Mouse (Mus musculus) heart, postnatal 14 days (tissue): ENCODE measurements at regions not wholly inside any gene's neighbourhood (a gene's known extent, or its start where the extent isn't known, plus 50 kb on each side); places are given as distances from the start of the nearest gene placed in this dataset.
"Not testable (repeated sequence)": the region's sequence is repeated elsewhere in the genome, so short reads cannot be mapped to it uniquely, and the experiment has no call there.

Experiments
- DNase-seq, 2 experiments: peaks; one replicate each; pipeline ENCODE4 v3.0.0; 2021 to 2022
- intact Hi-C: fragments of 180-260 bp; cut with DNase I; formaldehyde crosslinking; loops from one replicate; pipeline ENCODE4 v1.15.1; 2025

GRCm38 (mm10) chr14:26319821-26320220 is 62.1 kb downstream of the Duxbl3 start:
- intact Hi-C loops, result loop anchor here (5.0 kb wide), 1 partner anchor 72 kb away; no protein-coding TSS in a partner anchor

GRCm38 (mm10) chr14:26320736-26321135 is 63.0 kb downstream of the Duxbl3 start:
- intact Hi-C loops, result loop anchor here (5.0 kb wide), 1 partner anchor 72 kb away; no protein-coding TSS in a partner anchor
- no peak for DNase-seq

More at GRCm38 (mm10) chr14:26319821-26320220, 62.1 kb downstream of the Duxbl3 start:
- DNase-seq, result not testable (repeated sequence)

DNA sequence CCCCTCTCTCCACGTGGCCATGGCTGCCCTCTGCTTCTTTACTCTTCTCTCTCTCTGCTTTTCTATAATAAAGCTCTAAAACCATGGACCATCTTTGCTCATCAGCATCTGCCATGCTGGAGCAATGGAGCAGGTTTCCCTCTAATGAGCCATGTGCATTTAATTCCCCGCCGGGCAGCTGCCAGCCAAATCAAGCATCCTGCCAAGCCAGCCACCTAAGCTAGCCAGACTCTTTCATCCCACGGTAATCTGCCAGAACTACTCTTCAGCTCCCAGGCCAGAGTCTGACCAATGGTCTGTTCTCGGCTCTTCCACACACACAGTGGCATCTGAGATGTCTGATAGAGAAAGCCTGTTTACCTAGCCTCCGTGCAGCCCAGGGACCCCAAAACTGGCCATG is 70.8 kb downstream of the Duxbl3 start:
- no peak for DNase-seq
- intact Hi-C loops, result no loop called here

GRCm38 (mm10) chr14:26341111-26341510 is 83.3 kb downstream of the Duxbl3 start:
- no peak for DNase-seq
- intact Hi-C loops, result no loop called here

DNA sequence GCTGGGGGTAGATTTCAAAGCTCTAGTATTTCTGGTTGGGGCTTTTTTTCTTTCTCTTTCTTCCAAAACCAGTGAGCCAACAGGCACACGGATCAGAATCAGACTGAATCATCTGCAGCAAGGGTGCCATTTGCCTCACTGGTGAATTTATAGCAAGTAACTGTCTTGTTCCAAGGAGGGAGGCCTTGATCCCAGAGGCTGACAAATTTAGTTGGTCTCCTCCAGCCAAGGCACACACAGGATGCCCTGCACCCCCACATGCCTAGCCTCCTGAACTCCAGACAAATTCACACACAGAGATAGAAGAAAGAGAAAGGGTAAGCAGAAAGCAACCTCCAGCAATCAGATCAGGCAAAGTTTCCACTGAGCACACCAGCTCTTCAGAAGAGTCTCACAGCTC is 87.5 kb downstream of the Duxbl3 start:
- intact Hi-C loops, result no loop called here
- DNase-seq, result no peak

DNA sequence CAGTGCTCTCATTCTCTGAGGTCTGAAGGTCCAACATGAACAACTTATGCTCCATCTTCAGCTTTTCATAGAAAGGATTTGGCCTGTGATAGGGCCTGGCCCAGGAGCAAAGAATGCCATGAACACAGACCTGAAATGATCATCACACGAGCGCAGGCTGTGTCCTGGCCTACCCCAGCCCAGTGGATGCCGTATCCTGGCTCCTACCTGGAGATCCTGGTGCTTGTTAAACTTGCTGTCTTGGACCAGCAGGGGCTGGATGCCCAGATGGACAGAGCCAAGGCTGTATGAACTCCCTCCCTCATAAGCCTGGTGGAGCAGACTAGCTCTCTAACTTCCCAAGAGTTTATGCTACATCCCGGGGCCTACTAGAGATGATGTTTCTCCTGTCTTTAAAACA is 89.5 kb downstream of the Duxbl3 start:
- DNase-seq, result no peak
- intact Hi-C loops, result no loop called here

DNA sequence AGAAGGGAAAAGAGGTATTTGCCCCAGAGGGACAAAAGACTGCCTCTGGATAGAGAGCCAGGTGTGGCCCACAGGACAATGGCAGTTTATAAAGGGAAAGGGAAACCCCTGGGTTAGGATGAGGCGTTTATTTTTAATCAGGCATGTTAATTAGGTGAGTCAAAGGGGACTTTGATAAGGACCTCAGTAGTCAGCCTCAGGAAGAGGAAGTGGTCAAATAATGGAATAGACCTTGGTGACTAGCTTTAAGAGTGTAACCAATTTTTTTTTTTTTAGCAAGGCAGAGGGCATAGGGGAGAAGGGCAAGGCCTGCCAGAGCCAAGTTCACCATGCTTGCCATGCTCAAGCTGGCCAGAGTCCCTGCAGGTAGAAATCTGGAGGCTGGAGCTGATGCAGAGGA is 95.2 kb downstream of the Duxbl3 start:
- intact Hi-C loops, result no loop called here
- DNase-seq, result no peak

DNA sequence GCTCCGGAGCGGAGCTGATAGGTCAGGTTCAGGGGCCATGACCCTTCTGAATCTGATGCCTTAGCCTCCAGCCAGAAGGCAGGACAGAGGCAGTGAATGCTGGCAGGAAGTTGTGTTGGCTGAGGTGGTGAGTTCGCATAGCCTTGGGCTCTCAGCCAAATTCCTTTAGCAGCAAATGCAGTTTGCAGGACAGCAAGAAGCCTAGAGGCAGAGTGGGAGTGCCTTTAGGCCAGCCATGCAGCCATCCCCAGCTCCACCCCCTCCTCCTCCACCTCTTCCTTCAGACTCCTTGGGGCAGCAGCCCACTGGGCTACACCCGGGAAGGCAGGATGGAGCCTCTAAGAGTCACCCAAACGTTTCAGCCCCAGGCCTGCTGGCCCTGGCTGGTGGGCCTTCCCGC is 99.5 kb downstream of the Duxbl3 start:
- intact Hi-C loops, result no loop called here
- peak; percentile 24 to 56 for DNase-seq

GRCm38 (mm10) chr14:26357996-26358395 is 100.2 kb downstream of the Duxbl3 start:
- intact Hi-C loops, result no loop called here
- DNase-seq, result no peak

DNA sequence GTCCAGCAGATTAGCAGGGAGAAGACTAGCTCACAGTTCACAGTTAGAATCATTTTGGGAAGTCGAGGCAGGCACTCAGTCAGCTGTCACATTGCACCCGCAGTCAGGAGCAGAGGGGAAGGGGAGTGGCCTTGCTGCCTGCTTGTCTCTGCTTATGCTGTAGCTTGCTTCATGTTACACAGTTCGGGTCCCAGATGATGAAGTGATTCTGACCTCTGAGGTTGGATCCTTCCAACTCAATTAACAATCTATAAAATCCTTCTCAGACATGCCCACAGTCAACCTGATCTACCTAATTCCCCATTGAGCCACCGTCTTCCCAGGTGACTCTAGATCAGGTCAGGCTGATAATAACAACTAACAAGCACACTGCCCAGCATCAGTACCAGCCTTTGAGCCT is 102.3 kb downstream of the Duxbl3 start:
- intact Hi-C loops, result no loop called here
- no peak for DNase-seq

DNA sequence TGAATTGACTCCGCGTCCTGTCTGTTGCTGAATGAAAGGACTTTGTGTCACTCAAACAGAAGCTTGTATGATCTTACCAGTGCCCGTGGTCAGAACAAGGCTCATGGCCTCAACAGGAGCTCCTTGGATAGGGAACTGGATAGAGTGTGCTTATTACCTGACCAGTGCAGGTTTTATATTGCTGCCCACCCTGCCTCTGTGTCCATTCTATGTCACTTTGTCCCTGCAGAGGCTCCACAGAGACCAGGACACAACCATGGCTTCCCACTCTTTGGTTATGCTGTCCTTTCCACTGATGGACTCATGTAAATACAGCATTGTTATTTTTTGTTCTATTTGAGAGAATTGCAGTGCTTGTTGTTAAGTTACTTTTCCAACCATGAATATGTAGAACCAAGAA is 103.4 kb downstream of the Duxbl3 start:
- DNase-seq, result no peak
- intact Hi-C loops, result no loop called here
